Mouse (Mus musculus): Measurements from ENCODE around the gene Pbx1.

Pbx1 gene

GRCm38 (mm10) chr1:168225595-168226127 is 206.4 kb downstream of the Pbx1 start:
- DNase-seq (ENCODE audit: low spot score): no peak

- no peak for DNase-seq (ENCODE audit: low spot score)
Observed at GRCm38 (mm10) chr1:168224218-168224617, 207.9 kb downstream of the Pbx1 start.

- DNase-seq (ENCODE audit: low spot score): no peak
Observed at GRCm38 (mm10) chr1:168222794-168223193, 209.3 kb downstream of the Pbx1 start.

GRCm38 (mm10) chr1:168221071-168221521 is 211.0 kb downstream of the Pbx1 start:
- DNase-seq (ENCODE audit: low spot score): no peak

- DNase-seq (ENCODE audit: low spot score): no peak
Observed at GRCm38 (mm10) chr1:168215896-168216747, 215.9 kb downstream of the Pbx1 start.

GRCm38 (mm10) chr1:168215468-168215867 is 216.6 kb downstream of the Pbx1 start:
- DNase-seq (ENCODE audit: low spot score): no peak

- DNase-seq (ENCODE audit: low spot score): peak; percentile 52
Observed at GRCm38 (mm10) chr1:168214040-168214443, 218.0 kb downstream of the Pbx1 start.

GRCm38 (mm10) chr1:168213595-168213994 is 218.5 kb downstream of the Pbx1 start:
- DNase-seq (ENCODE audit: low spot score): no peak

GRCm38 (mm10) chr1:168210401-168210800 is 221.7 kb downstream of the Pbx1 start:
- DNase-seq (ENCODE audit: low spot score): no peak

- DNase-seq (ENCODE audit: low spot score): no peak
Observed at GRCm38 (mm10) chr1:168200570-168201156, 231.4 kb downstream of the Pbx1 start.

GRCm38 (mm10) chr1:168198276-168198675 is 233.8 kb downstream of the Pbx1 start:
- no peak for DNase-seq (ENCODE audit: low spot score)

- DNase-seq (ENCODE audit: low spot score): no peak
Observed at GRCm38 (mm10) chr1:168197908-168198258, 234.2 kb downstream of the Pbx1 start.

- DNase-seq (ENCODE audit: low spot score): no peak
Observed at GRCm38 (mm10) chr1:168197195-168197907, 234.7 kb downstream of the Pbx1 start.

- no peak for DNase-seq (ENCODE audit: low spot score)
Observed at GRCm38 (mm10) chr1:168193364-168193763, 238.7 kb downstream of the Pbx1 start.

- no peak for DNase-seq (ENCODE audit: low spot score)
Observed at GRCm38 (mm10) chr1:168182816-168183215, 249.3 kb downstream of the Pbx1 start.

GRCm38 (mm10) chr1:168180622-168181441 is 251.2 kb downstream of the Pbx1 start:
- DNase-seq (ENCODE audit: low spot score): no peak

GRCm38 (mm10) chr1:168179691-168180090 is 252.4 kb downstream of the Pbx1 start:
- no peak for DNase-seq (ENCODE audit: low spot score)

GRCm38 (mm10) chr1:168178611-168179010 is 253.5 kb downstream of the Pbx1 start:
- no peak for DNase-seq (ENCODE audit: low spot score)

- no peak for DNase-seq (ENCODE audit: low spot score)
Observed at GRCm38 (mm10) chr1:168175586-168175985, 256.5 kb downstream of the Pbx1 start.

GRCm38 (mm10) chr1:168169791-168170190 is 262.3 kb downstream of the Pbx1 start:
- DNase-seq (ENCODE audit: low spot score): no peak

- DNase-seq (ENCODE audit: low spot score): no peak
Observed at GRCm38 (mm10) chr1:168169052-168169779, 262.9 kb downstream of the Pbx1 start.
